Mouse (Mus musculus): Measurements from ENCODE around the gene Lkaaear1. TPM values are rescaled to one million over a fixed set of nuclear protein-coding genes. Genes with fewer than 3 reads are reported as not detected.

The Lkaaear1 gene
- polyA plus RNA-seq, 1 experiment = not detected

- no peak overlapping the region for H3K4me3 ChIP-seq (ENCODE audit: insufficient read depth, poor library complexity, severe bottlenecking)
- H3ac ChIP-seq (ENCODE audit: control insufficient read depth, insufficient read length, low read depth) = no peak overlapping the region
- H3K27me3 ChIP-seq (ENCODE audit: control insufficient read depth, insufficient read depth, insufficient read length) = peaks cover 5% of the 10 kb centered on the region
- TF ChIP-seq USF1 (IDR thresholded peaks at IDR 0.05; ENCODE audit: low read depth) (no peak), MAX (IDR thresholded peaks at IDR 0.05) (no peak), MYOG (IDR thresholded peaks at IDR 0.05; ENCODE audit: control insufficient read depth, extremely low read depth, insufficient read length) (no peak)
- no peaks in the 10 kb centered on the region for H3K79me3 ChIP-seq (ENCODE audit: low read depth)
- no peaks in the 10 kb centered on the region for H3K79me2 ChIP-seq (ENCODE audit: control insufficient read depth, insufficient read depth)
- H3K36me3 ChIP-seq (ENCODE audit: control insufficient read depth, insufficient read depth) = no peaks in the 10 kb centered on the region
These were observed 21.8 kb upstream of the Lkaaear1 start for GRCm38 (mm10) chr2:181720061-181720460.

GRCm38 (mm10) chr2:181716991-181717390 is 18.7 kb upstream of the Lkaaear1 start:
- Histone ChIP-seq H3K27me3 (ENCODE audit: control insufficient read depth, insufficient read depth, insufficient read length) (peaks cover 8% of the 10 kb centered on the region), H3K79me2 (ENCODE audit: control insufficient read depth, insufficient read depth) (no peaks in the 10 kb centered on the region)
- no peak for TF ChIP-seq USF1 (IDR thresholded peaks at IDR 0.05; ENCODE audit: low read depth)
- no peak for TF ChIP-seq MYOD1 (IDR thresholded peaks at IDR 0.05; ENCODE audit: control insufficient read depth, insufficient read length, low read depth)
- TF ChIP-seq MYOG (IDR thresholded peaks at IDR 0.05; ENCODE audit: control insufficient read depth, extremely low read depth, insufficient read length) = no peak
- TF ChIP-seq MAX (IDR thresholded peaks at IDR 0.05) = no peak
- no peak for TF ChIP-seq CEBPB (IDR thresholded peaks at IDR 0.05; ENCODE audit: low read depth)
- no peak for TF ChIP-seq FOSL1 (IDR thresholded peaks at IDR 0.05; ENCODE audit: insufficient read depth, low read length, poor library complexity, severe bottlenecking)
- no peak for TF ChIP-seq CTCF (IDR thresholded peaks at IDR 0.05; ENCODE audit: control insufficient read depth, insufficient read depth, insufficient read length)

GRCm38 (mm10) chr2:181715382-181715781 is 17.1 kb upstream of the Lkaaear1 start:
- H3K79me2 ChIP-seq (ENCODE audit: control insufficient read depth, insufficient read depth) = no peaks in the 10 kb centered on the region
- no peak overlapping the region for H3ac ChIP-seq (ENCODE audit: control insufficient read depth, insufficient read length, low read depth)
- no peaks in the 10 kb centered on the region for H3K36me3 ChIP-seq (ENCODE audit: control insufficient read depth, insufficient read depth)
- peaks cover 8% of the 10 kb centered on the region for H3K27me3 ChIP-seq (ENCODE audit: control insufficient read depth, insufficient read depth, insufficient read length)
- no peaks in the 10 kb centered on the region for H3K79me3 ChIP-seq (ENCODE audit: low read depth)
- no peak overlapping the region for H3K4me3 ChIP-seq (ENCODE audit: insufficient read depth, poor library complexity, severe bottlenecking)
- TF ChIP-seq CTCF (IDR thresholded peaks at IDR 0.05; ENCODE audit: control insufficient read depth, insufficient read depth, insufficient read length) = no peak
- TF ChIP-seq MYOG (IDR thresholded peaks at IDR 0.05; ENCODE audit: control insufficient read depth, extremely low read depth, insufficient read length) = no peak
- no peak for TF ChIP-seq CEBPB (IDR thresholded peaks at IDR 0.05; ENCODE audit: low read depth)

More at GRCm38 (mm10) chr2:181716991-181717390, 18.7 kb upstream of the Lkaaear1 start:
- H3K4me3 ChIP-seq (ENCODE audit: insufficient read depth, poor library complexity, severe bottlenecking) = no peak overlapping the region
- no peak overlapping the region for H3ac ChIP-seq (ENCODE audit: control insufficient read depth, insufficient read length, low read depth)
- H3K79me3 ChIP-seq (ENCODE audit: low read depth) = no peaks in the 10 kb centered on the region
- H3K36me3 ChIP-seq (ENCODE audit: control insufficient read depth, insufficient read depth) = no peaks in the 10 kb centered on the region

- TF ChIP-seq FOSL1 (IDR thresholded peaks at IDR 0.05; ENCODE audit: insufficient read depth, low read length, poor library complexity, severe bottlenecking) (no peak), MYOD1 (IDR thresholded peaks at IDR 0.05; ENCODE audit: control insufficient read depth, insufficient read length, low read depth) (no peak), CEBPB (IDR thresholded peaks at IDR 0.05; ENCODE audit: low read depth) (no peak), MAX (IDR thresholded peaks at IDR 0.05) (no peak), USF1 (IDR thresholded peaks at IDR 0.05; ENCODE audit: low read depth) (no peak), CTCF (IDR thresholded peaks at IDR 0.05; ENCODE audit: control insufficient read depth, insufficient read depth, insufficient read length) (no peak), MYOG (IDR thresholded peaks at IDR 0.05; ENCODE audit: control insufficient read depth, extremely low read depth, insufficient read length) (no peak)
- no peaks in the 10 kb centered on the region for H3K79me2 ChIP-seq (ENCODE audit: control insufficient read depth, insufficient read depth)
- H3K79me3 ChIP-seq (ENCODE audit: low read depth) = no peaks in the 10 kb centered on the region
- H3K36me3 ChIP-seq (ENCODE audit: control insufficient read depth, insufficient read depth) = no peaks in the 10 kb centered on the region
- H3K27me3 ChIP-seq (ENCODE audit: control insufficient read depth, insufficient read depth, insufficient read length) = peaks cover 8% of the 10 kb centered on the region
- no peak within 1 kb of the TSS for H3K4me3 ChIP-seq (ENCODE audit: insufficient read depth, poor library complexity, severe bottlenecking)
- H3ac ChIP-seq (ENCODE audit: control insufficient read depth, insufficient read length, low read depth) = no peak within 1 kb of the TSS
These were observed 16.7 kb upstream of the Lkaaear1 start, which contains the start of gene Oprl1 for GRCm38 (mm10) chr2:181714903-181715326. Oprl1 (plus strand) TSS chr2:181715016.

- H3K36me3 ChIP-seq (ENCODE audit: control insufficient read depth, insufficient read depth) = no peaks in the 10 kb centered on the region
- H3K27me3 ChIP-seq (ENCODE audit: control insufficient read depth, insufficient read depth, insufficient read length) = peaks cover 8% of the 10 kb centered on the region
- no peak overlapping the region for H3K4me3 ChIP-seq (ENCODE audit: insufficient read depth, poor library complexity, severe bottlenecking)
- H3K79me3 ChIP-seq (ENCODE audit: low read depth) = no peaks in the 10 kb centered on the region
- H3ac ChIP-seq (ENCODE audit: control insufficient read depth, insufficient read length, low read depth) = no peak overlapping the region
- no peaks in the 10 kb centered on the region for H3K79me2 ChIP-seq (ENCODE audit: control insufficient read depth, insufficient read depth)
- no peak for TF ChIP-seq CTCF (IDR thresholded peaks at IDR 0.05; ENCODE audit: control insufficient read depth, insufficient read depth, insufficient read length)
- TF ChIP-seq MAX (IDR thresholded peaks at IDR 0.05) = no peak
- TF ChIP-seq USF1 (IDR thresholded peaks at IDR 0.05; ENCODE audit: low read depth) = no peak
- no peak for TF ChIP-seq MYOG (IDR thresholded peaks at IDR 0.05; ENCODE audit: control insufficient read depth, extremely low read depth, insufficient read length)
- TF ChIP-seq FOSL1 (IDR thresholded peaks at IDR 0.05; ENCODE audit: insufficient read depth, low read length, poor library complexity, severe bottlenecking) = no peak
- TF ChIP-seq MYOD1 (IDR thresholded peaks at IDR 0.05; ENCODE audit: control insufficient read depth, insufficient read length, low read depth) = no peak
- no peak for TF ChIP-seq CEBPB (IDR thresholded peaks at IDR 0.05; ENCODE audit: low read depth)
These were observed 15.5 kb upstream of the Lkaaear1 start for GRCm38 (mm10) chr2:181713749-181714148.

GRCm38 (mm10) chr2:181706668-181707067 is 8.4 kb upstream of the Lkaaear1 start:
- Histone ChIP-seq H3K36me3 (ENCODE audit: control insufficient read depth, insufficient read depth) (no peaks in the 10 kb centered on the region), H3K79me3 (ENCODE audit: low read depth) (no peaks in the 10 kb centered on the region)
- TF ChIP-seq CTCF (IDR thresholded peaks at IDR 0.05; ENCODE audit: control insufficient read depth, insufficient read depth, insufficient read length) = no peak
- TF ChIP-seq MYOD1 (IDR thresholded peaks at IDR 0.05; ENCODE audit: control insufficient read depth, insufficient read length, low read depth) = no peak
- no peak for TF ChIP-seq USF1 (IDR thresholded peaks at IDR 0.05; ENCODE audit: low read depth)
- TF ChIP-seq MAX (IDR thresholded peaks at IDR 0.05) = no peak
- no peak for TF ChIP-seq FOSL1 (IDR thresholded peaks at IDR 0.05; ENCODE audit: insufficient read depth, low read length, poor library complexity, severe bottlenecking)
- no peak for TF ChIP-seq MYOG (IDR thresholded peaks at IDR 0.05; ENCODE audit: control insufficient read depth, extremely low read depth, insufficient read length)
- no peak for TF ChIP-seq CEBPB (IDR thresholded peaks at IDR 0.05; ENCODE audit: low read depth)

More at GRCm38 (mm10) chr2:181706668-181707067, 8.4 kb upstream of the Lkaaear1 start:
- H3ac ChIP-seq (ENCODE audit: control insufficient read depth, insufficient read length, low read depth) = no peak overlapping the region
- H3K27me3 ChIP-seq (ENCODE audit: control insufficient read depth, insufficient read depth, insufficient read length) = no peaks in the 10 kb centered on the region
- H3K79me2 ChIP-seq (ENCODE audit: control insufficient read depth, insufficient read depth) = no peaks in the 10 kb centered on the region
- no peak overlapping the region for H3K4me3 ChIP-seq (ENCODE audit: insufficient read depth, poor library complexity, severe bottlenecking)

Measured in C2C12 (cell line).